Mouse (Mus musculus) ovary, adult 2 months (tissue): ENCODE results near the gene Rabif. TPM values are rescaled to one million over a fixed set of nuclear protein-coding genes. Genes with fewer than 3 reads are reported as not detected.

Source experiments
- polyA plus RNA-seq: library from polyadenylated mRNA; depleted of rRNA; stranded (reverse); fragments of >200 nt; gene quantifications from 2 replicates; pipeline ENCODE4 v1.2.3, GENCODE M21; 2012; rRNA removed

Rabif gene
- 14.6 and 15.3 TPM in 2 replicates for polyA plus RNA-seq

GRCm38 (mm10) chr1:134494428-134495215, at the start of gene Rabif:
Rabif (plus strand) TSS chr1:134494648.

GRCm38 (mm10) chr1:134454904-134455824, 39.3 kb upstream of the Rabif start, which contains the start of gene Klhl12:
Klhl12 (plus strand) TSS chr1:134455531.

DNA sequence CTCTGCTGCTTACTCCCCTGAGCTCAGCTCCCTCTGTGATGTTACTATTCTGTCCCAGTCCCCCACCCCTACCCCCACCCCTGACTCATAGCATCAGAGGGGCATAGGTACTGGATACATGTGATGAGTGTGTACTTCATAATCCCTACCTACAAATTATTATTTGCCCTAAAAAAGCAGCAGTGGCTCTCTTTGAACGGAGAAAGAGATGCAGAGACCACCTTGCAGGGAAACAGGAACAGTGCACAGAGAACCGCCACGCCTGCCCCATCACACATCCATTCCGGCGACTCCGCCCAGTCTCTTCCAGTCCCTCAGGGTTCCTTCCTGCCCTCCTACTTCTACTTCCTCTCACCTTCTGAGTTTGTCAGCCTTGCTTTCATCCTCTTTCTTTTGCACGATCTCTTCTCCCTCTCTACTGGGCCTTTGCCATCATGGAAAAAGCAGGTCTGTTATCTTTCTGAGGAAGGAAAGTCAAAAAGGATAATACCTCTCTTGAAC, 55.2 kb downstream of the Rabif start, which contains the start of gene Mgat4e:
Gene Mgat4e, minus strand, starts transcription at position 51 of the 501 bp plus-strand sequence.

Other genes with a start within 250 kb of the Rabif start
- not detected in 2 replicates for gene Myog, start 204.7 kb upstream of the Rabif start, polyA plus RNA-seq
- gene Ppfia4, start 161.7 kb upstream of the Rabif start, polyA plus RNA-seq = 7.8 and 10.4 TPM in 2 replicates
- 52.3 and 58.2 TPM in 2 replicates for gene Tmem183a, start 132.7 kb upstream of the Rabif start, polyA plus RNA-seq
- not detected in 2 replicates for gene 4933406M09Rik, start 108.7 kb upstream of the Rabif start, polyA plus RNA-seq
- gene Cyb5r1, start 89.1 kb upstream of the Rabif start, polyA plus RNA-seq = 73.0 and 80.6 TPM in 2 replicates
- 114 and 145 TPM in 2 replicates for gene Adipor1, start 79.3 kb upstream of the Rabif start, polyA plus RNA-seq
- 8.4 and 9.5 TPM in 2 replicates for gene Klhl12, start 39.1 kb upstream of the Rabif start, polyA plus RNA-seq
- not detected in 2 replicates for gene Mgat4e, start 55.0 kb downstream of the Rabif start, polyA plus RNA-seq
- 19.8 and 39.2 TPM in 2 replicates for gene Kdm5b, start 65.5 kb downstream of the Rabif start, polyA plus RNA-seq
- gene Syt2, start 152.0 kb downstream of the Rabif start, polyA plus RNA-seq = 0.92 and 1.4 TPM in 2 replicates